Mouse (Mus musculus): ENCODE measurements around the gene H2-K1.

DNA sequence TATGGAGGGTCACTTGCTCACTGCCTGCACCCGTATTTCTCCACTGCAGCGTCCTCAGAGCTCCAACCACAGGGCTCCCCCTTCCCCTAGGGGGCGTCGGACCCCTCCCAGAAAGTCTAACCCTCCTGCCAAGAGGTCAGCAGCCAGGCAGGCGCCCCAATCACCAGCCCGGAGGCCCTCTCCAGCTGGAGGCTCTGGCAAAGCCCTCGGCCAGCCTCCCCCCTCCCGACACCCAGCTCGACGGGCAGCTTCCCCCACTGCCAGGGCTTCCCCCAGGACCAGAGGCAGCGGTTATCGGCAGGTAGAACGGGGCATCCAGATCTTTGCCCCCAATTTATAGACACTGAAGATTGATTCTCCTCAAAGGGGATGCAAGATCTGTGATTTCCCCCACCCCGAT lies 45.8 kb upstream of the H2-K1 start:
- TF ChIP-seq CTCF (IDR thresholded peaks at IDR 0.05; ENCODE audit: low read depth, low read length) (no peak), POLR2A (IDR thresholded peaks at IDR 0.05; ENCODE audit: extremely low read depth, insufficient read depth, low read length) (no peak)
